Mouse (Mus musculus) MN1 (cell line): Measurements from ENCODE around the gene Gm42906.

Source experiments
- DNase-seq: peaks from one replicate; pipeline ENCODE4 v3.0.0-alpha.2; 2016; ENCODE audit warnings: low spot score

The Gm42906 gene

DNA sequence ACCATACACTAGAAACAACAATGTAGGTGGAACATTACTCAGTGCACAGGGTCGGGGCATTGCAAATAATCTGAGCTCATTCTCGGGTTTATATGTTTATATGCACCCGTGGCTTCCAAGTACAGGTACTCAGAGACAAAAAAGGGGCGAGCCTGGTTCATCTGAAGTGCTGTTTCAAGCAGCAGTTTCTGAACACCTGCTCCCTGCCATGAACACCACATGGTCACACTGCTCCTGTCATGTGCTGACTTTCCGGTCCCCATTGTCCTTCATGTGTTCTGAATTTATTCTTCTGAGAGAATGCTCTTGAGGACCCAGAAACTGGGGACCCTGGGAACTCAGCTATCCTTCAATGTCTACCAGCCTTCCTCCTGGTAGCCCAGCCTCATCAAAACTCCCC is 282.2 kb downstream of the Gm42906 start:
- DNase-seq: no peak

GRCm38 (mm10) chr5:151143955-151144354 is 284.0 kb downstream of the Gm42906 start:
- no peak for DNase-seq

DNA sequence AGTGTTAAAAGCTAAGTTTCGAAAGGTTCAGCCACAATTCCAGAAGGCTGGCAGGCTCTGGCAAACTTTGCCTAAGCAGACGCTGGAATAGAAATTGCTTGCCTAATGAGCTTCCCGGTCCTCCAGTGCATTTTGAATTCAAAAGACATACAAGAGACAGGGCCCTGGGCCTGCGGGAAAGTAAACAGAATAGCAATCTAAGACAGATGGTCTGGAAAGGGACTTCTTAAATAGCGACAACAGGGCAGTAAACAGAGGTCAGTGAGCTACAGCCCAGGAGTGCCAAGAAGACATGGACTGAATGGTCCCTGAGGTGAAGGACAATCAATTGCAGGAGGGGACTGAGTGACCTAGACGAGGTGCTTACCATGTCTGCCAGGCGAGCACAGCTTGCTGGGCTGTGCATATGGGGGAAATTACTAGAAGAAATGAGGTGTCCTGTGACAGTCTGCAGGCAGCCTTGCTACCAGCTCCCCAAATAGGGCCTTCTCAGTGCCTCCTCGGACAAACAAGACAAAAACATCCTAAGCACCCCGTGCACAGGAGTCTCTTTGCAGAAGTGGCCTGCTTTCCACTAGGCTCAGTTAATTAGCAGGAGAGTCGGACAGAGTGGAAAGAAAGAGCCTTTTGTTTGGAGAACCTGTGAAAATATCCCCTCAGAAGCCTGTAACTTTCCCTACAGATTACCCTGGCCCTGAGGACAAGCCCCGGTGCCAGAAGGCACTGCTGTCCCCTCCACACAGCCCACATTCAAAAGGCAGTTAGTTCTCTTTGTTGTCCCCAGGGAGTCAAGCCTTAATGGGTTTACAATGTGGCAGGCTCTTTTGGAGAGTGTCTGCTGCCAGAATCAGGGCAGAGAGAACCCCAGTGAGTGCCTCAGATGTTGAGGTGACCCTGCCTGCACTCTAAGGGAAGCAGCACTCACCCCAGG is 285.0 kb downstream of the Gm42906 start:
- DNase-seq: peak; percentile 53

DNA sequence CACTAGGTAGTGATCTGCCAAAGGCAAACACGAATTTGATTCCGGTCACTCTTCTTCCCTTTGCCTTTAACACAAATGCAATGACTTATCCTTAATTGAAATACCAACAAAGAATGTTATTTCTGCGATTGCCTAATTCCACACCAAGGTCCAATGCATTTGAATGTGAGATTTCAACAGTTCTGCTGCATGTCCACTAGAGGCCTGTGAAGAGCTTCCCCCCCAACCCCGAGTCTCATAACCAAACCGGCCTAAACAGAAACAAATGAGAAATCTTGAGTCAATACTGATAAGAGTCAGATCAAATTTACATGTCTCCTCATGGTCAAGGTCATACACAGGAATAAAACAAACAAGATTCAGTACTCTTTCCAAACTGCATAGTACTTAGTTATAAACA is 285.7 kb downstream of the Gm42906 start:
- DNase-seq: peak; percentile 72

GRCm38 (mm10) chr5:151137901-151138300 is 290.1 kb downstream of the Gm42906 start:
- peak; percentile 67 for DNase-seq

GRCm38 (mm10) chr5:151137311-151137710 is 290.7 kb downstream of the Gm42906 start:
- DNase-seq: peak; percentile 39

- DNase-seq: no peak
Measured at GRCm38 (mm10) chr5:151135965-151136364, 292.0 kb downstream of the Gm42906 start.

GRCm38 (mm10) chr5:151135078-151135826 is 292.7 kb downstream of the Gm42906 start:
- no peak for DNase-seq

DNA sequence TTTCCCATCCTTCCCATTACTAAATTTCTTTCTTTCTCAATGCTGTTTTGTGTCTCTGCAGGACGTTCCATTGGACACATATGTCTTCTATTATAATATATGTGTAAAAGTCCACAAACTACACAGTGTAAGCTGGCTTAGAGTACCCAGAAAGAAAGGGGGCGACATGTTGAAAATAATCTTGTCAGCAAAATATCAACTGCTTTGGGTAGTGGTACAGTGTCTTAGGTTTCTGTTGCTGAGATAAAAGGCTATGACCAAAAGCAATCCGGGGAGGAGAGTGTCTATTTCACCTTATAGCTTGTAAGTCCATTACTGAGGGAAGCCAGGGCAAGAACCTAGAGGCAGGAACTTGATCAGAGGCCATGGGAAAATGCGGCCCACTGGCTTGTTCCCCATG is 293.8 kb downstream of the Gm42906 start:
- no peak for DNase-seq

- no peak for DNase-seq
Measured at GRCm38 (mm10) chr5:151133744-151134143, 294.2 kb downstream of the Gm42906 start.

DNA sequence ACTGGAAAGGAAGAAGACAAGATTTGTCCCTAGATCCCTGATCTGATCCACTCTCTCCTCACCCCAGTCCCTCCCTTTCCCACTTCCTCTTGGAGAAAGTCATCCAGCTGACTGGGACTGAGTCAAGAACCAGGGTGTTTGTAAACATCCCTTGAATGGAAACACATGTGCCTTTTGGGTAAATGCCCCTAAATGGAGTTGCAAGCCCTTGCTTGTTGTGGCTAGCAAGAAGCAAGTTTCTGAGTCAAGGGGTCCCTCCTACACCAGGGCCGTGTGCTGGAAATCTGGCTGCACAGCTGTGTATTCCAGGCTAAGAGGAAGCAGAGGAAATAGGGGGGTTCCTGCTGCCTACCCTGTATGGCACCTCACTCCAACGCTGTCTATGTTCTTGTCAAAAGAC is 298.2 kb downstream of the Gm42906 start:
- DNase-seq: no peak

DNA sequence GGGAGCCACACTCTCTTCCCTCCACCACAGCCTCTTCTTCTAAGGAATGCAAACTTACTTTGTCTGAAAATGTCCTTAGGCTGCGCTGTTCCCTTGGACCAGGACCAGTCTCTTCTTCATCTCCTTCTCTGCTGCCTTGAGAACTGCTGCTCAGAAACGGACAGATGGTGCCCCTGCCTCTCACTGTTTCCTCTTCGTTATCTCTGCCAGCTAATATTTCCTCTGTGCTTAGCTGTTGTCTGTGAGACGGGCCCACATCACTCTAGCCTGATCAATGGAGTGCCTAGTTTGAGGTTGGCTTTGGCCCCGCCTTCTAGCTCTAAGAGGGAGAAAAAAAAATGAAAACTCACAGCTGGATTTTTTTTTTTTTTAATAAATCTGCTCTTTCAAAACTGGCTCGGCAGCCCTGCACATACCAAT is 300.7 kb downstream of the Gm42906 start:
- no peak for DNase-seq

DNA sequence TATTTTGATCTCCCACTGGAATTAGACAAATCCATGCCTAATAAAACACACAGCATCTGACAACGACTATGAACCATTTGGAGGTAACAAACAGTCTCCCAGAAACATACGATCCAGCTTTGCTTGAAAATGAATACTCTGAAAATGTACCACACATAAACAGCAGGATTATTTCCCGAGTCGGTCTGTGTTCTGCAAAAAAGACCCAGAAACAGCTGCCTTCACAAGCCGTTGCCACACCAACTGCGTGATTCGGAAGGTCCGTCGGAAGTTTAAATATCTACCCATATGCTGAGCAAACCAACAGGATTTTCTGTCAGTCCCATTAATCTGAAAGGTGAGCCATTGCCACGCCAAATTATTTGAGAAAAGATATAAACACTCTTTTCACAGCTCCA is 301.4 kb downstream of the Gm42906 start:
- DNase-seq: no peak

- DNase-seq: peak; percentile 41
Measured at GRCm38 (mm10) chr5:151125985-151126607, 301.9 kb downstream of the Gm42906 start.

- no peak for DNase-seq
Measured at GRCm38 (mm10) chr5:151117846-151118245, 310.1 kb downstream of the Gm42906 start.

GRCm38 (mm10) chr5:151116192-151116887 is 311.6 kb downstream of the Gm42906 start:
- peak; percentile 44 for DNase-seq

GRCm38 (mm10) chr5:151112743-151113142 is 315.2 kb downstream of the Gm42906 start:
- DNase-seq: no peak

DNA sequence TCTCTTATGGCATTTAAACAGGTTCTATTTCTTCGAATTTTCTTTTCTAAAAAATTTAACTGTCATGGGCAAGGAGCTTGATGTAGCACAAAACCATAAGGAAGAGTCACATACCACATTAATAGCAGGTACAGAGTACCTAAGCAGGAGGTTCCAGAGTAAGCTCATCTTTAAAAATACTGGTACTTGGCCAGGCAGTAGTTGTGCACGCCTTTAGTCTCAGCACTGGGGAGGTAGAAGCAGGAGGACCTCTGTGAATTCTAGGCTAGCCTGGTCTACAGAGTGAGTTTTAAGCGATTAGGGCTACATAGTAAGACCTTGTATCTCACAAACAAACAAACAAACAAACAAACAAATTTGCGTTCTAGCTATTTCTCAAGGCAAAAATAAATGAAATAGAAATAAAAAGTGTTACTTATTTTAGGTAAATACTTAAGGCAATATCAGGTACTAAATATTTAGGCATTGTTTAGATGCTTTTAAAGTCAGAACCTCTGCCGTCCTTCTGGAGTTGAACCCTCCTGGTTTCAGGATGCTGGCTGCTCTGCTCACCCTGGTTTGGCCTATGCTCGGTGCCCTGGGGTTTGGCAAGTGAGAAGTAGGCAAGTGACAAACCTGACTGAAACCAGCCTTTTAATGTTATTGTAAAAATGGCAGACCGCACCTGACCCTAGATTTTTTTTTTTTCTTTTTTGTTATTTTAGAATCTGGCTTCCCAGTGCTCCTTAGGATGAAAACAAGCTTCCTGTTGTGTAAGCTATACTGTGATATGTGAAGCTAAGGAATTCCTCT is 316.7 kb downstream of the Gm42906 start:
- no peak for DNase-seq

DNA sequence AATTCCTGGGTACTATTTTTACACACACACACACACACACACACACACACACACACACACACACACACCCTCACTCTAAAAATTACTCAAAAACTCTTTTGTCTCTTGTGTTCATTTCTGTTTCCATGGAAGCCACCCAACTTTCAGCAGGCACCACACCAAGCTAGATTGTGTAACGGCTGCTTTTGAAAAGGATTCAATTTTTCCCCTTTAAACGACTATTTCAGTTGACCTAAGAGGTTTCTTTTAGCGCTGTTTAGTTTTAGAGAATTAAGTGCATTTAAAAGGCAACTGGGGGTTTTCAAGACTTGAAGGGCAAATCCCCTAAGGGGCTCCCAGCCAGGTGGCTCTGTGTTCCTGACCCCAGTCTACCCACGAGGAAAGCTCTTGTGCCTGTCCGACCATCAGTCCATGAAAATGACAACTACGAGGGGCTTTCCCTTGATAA is 317.5 kb downstream of the Gm42906 start:
- DNase-seq: no peak

DNA sequence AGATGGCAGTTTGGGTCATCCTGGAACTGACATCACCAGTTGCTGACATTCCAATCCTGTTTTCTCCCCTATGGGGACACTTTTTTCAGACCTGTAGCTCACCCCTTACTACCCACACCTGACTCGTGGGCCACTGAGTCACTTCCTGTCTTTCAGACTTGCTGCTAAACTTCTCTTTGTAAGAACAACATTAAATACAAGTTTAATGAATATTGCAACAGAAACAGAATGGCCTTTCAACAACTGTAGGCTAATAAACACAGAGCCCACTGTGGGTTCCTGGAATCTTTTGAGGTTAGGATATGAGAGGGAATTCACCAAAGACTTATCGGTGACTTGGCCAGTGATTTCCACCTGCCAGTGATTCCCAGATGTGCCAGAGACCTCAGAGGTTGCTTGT is 318.1 kb downstream of the Gm42906 start:
- DNase-seq: no peak

- DNase-seq: no peak
Measured at GRCm38 (mm10) chr5:151108955-151109354, 319.0 kb downstream of the Gm42906 start.
